Mouse (Mus musculus): ENCODE results near the gene Mcrip2. TPM values are rescaled to one million over a fixed set of nuclear protein-coding genes. Genes with fewer than 3 reads are reported as not detected.

Mcrip2 gene
- polyA plus RNA-seq, 1 experiment: 52.1 TPM

DNA sequence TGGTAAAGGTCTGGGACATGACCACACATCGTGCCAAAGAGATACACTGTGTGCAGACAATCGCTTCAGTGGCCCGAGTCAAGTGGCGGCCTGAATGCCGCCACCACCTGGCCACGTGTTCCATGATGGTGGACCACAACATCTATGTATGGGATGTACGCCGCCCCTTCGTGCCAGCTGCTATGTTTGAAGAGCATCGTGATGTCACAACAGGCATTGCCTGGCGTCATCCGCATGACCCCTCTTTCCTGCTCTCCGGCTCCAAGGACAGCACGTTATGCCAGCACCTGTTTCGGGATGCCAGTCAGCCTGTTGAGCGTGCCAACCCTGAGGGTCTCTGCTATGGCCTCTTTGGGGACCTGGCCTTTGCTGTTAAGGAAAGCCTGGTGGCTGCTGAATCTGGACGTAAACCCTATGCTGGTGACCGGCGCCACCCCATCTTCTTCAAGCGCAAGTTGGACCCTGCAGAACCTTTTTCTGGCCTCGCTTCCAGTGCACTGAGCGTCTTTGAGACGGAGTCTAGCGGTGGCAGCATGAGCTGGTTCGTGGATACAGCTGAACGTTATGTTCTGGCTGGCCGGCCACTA, 42.5 kb downstream of the Mcrip2 start:
- TF ChIP-seq CTCF (IDR thresholded peaks at IDR 0.05; ENCODE audit: borderline replicate concordance, control insufficient read depth, extremely low read depth, insufficient read depth, low read length, poor library complexity) (no peak), POLR2A (IDR thresholded peaks at IDR 0.05; ENCODE audit: control insufficient read depth, extremely low read depth, insufficient read depth, low read length, poor library complexity) (no peak)
- 98% methylated on average over 27 of the region's 27 CpGs for WGBS
- no peak overlapping the region for H3K27ac ChIP-seq (ENCODE audit: control insufficient read depth, insufficient read depth, low read length)
- H3K27me3 ChIP-seq (ENCODE audit: control insufficient read depth, insufficient read depth, low read length): no peaks in the 10 kb centered on the region; the same call in 1 of the 2 replicates
- no peak overlapping the region for H3K4me3 ChIP-seq (ENCODE audit: control insufficient read depth, insufficient read depth, low read length)
- no peak for DNase-seq
- H3K36me3 ChIP-seq (ENCODE audit: control insufficient read depth, insufficient read depth, low read length): peaks cover 4% of the 10 kb centered on the region; the same call in 1 of the 2 replicates
- H3K4me1 ChIP-seq (replicated peaks; ENCODE audit: control insufficient read depth, insufficient read depth, low read length): peaks cover 31% of the 10 kb centered on the region

GRCm38 (mm10) chr17:25825311-25825710, 43.3 kb downstream of the Mcrip2 start:
- H3K4me1 ChIP-seq (replicated peaks; ENCODE audit: control insufficient read depth, insufficient read depth, low read length): peaks cover 31% of the 10 kb centered on the region
- H3K4me3 ChIP-seq (ENCODE audit: control insufficient read depth, insufficient read depth, low read length): no peak overlapping the region

DNA sequence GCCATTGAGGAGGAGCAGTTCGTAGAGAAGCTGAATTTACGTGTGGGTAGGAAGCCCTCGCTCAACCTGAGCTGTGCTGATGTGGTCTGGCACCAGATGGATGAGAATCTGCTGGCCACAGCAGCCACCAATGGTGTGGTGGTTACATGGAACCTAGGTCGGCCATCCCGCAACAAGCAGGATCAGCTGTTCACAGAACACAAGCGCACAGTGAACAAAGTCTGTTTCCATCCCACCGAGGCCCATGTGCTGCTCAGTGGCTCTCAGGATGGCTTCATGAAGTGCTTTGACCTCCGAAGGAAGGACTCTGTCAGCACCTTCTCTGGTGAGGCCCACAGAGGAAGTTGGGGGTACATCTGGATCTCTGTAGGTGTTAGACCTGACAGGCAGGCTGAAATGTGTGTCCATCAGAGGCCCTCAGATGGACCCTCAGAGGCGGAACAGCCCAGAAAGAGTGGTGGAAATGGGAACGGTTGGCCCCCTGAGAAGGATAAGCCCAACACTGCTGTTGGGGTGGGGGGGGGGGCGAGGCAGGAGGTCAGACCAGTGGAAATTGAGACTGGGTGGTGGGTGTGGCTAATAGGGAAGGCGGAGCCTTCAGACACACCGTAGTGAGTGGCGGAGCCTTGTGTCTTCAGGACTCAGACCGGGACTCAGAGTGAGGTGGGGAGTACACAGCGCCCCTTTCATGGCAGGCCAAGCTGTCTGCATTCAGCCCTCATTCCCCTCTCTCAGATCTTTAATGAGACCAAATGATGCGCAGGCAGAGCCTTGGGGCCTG, 44.0 kb downstream of the Mcrip2 start:
- WGBS: 82% methylated on average over 17 of the region's 17 CpGs
- Histone ChIP-seq H3K27ac (ENCODE audit: control insufficient read depth, insufficient read depth, low read length) (no peak overlapping the region), H3K4me1 (replicated peaks; ENCODE audit: control insufficient read depth, insufficient read depth, low read length) (peaks cover 28% of the 10 kb centered on the region), H3K4me3 (ENCODE audit: control insufficient read depth, insufficient read depth, low read length) (peak overlapping the region; percentile 96), H3K36me3 (ENCODE audit: control insufficient read depth, insufficient read depth, low read length) (no peaks in the 10 kb centered on the region), H3K27me3 (ENCODE audit: control insufficient read depth, insufficient read depth, low read length) (peaks cover 3% of the 10 kb centered on the region; the same call in 1 of the 2 replicates)
- no peak for TF ChIP-seq POLR2A (IDR thresholded peaks at IDR 0.05; ENCODE audit: control insufficient read depth, extremely low read depth, insufficient read depth, low read length, poor library complexity)
- no peak for TF ChIP-seq CTCF (IDR thresholded peaks at IDR 0.05; ENCODE audit: borderline replicate concordance, control insufficient read depth, extremely low read depth, insufficient read depth, low read length, poor library complexity)
- DNase-seq: no peak

More at GRCm38 (mm10) chr17:25825311-25825710, 43.3 kb downstream of the Mcrip2 start:
- no peaks in the 10 kb centered on the region; the same call in 1 of the 2 replicates for H3K27me3 ChIP-seq (ENCODE audit: control insufficient read depth, insufficient read depth, low read length)
- no peak for DNase-seq
- WGBS: 97% methylated on average over 6 of the region's 6 CpGs
- no peaks in the 10 kb centered on the region for H3K36me3 ChIP-seq (ENCODE audit: control insufficient read depth, insufficient read depth, low read length)
- TF ChIP-seq POLR2A (IDR thresholded peaks at IDR 0.05; ENCODE audit: control insufficient read depth, extremely low read depth, insufficient read depth, low read length, poor library complexity): no peak
- TF ChIP-seq CTCF (IDR thresholded peaks at IDR 0.05; ENCODE audit: borderline replicate concordance, control insufficient read depth, extremely low read depth, insufficient read depth, low read length, poor library complexity): no peak
- no peak overlapping the region for H3K27ac ChIP-seq (ENCODE audit: control insufficient read depth, insufficient read depth, low read length)

- H3K27ac ChIP-seq (ENCODE audit: control insufficient read depth, insufficient read depth, low read length): peak within 1 kb of the TSS; percentile 50; the same call in 1 of the 2 replicates
- DNase-seq: peak; percentile 80
- WGBS: under 1% methylated on average over 18 of the region's 18 CpGs
- H3K4me3 ChIP-seq (ENCODE audit: control insufficient read depth, insufficient read depth, low read length): peak within 1 kb of the TSS; percentile 96
- H3K36me3 ChIP-seq (ENCODE audit: control insufficient read depth, insufficient read depth, low read length): no peaks in the 10 kb centered on the region
- H3K4me1 ChIP-seq (replicated peaks; ENCODE audit: control insufficient read depth, insufficient read depth, low read length): peaks cover 20% of the 10 kb centered on the region
- peaks cover 9% of the 10 kb centered on the region; the same call in 1 of the 2 replicates for H3K27me3 ChIP-seq (ENCODE audit: control insufficient read depth, insufficient read depth, low read length)
- TF ChIP-seq POLR2A (IDR thresholded peaks at IDR 0.05; ENCODE audit: control insufficient read depth, extremely low read depth, insufficient read depth, low read length, poor library complexity) (no peak; the same call in 1 of the 2 replicates), CTCF (IDR thresholded peaks at IDR 0.05; ENCODE audit: borderline replicate concordance, control insufficient read depth, extremely low read depth, insufficient read depth, low read length, poor library complexity) (no peak)
These were observed 45.1 kb downstream of the Mcrip2 start, which contains the start of gene Wdr24 for GRCm38 (mm10) chr17:25823452-25823851. Gene Wdr24, plus strand, starts transcription at chr17:25823627.

DNA sequence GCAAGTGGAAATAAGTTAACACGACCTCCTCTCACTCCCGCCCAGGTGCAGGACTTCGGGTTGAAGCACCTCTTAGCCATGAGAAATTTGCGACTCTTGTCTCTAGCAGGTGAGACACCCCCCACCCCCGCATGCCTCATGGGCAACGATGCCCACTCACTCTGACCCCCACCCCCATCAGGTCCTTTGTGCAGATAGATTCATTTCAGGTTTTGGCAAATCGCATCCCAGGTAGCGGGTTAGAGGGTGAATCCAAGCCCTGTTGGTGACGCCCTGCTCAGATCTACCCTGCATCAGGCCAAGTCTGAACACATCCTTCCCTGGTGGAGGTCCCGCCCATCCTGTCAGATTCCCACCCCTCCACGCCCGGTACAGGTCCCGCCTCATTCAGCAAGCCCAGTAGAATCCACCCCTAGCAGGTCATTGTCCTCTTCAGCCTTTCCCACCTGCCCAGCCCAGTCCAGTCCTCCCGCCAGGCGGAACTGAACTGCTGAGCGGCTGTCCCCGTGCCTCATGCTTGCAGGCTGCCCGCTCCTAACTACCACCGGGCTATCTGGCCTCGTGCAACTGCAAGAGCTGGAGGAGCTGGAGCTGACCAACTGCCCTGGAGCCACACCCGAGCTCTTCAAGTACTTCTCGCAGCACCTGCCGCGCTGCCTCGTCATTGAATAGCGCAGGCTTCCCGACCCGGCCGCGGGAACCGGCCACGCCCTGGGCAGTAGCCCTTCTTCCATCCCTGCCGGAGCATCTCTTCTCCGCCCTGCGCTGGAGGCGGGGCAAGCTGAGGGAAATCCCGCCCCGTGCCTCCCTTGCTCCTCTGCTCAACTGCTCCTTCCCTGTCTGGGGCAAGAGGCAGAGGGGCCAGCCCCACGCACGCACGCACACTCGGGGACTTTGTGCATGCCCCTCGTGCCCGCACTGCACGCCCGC, 49.4 kb downstream of the Mcrip2 start:
- DNase-seq: no peak
- WGBS: 13% methylated on average over 46 of the region's 46 CpGs

More for the DNA sequence above, 49.4 kb downstream of the Mcrip2 start:
- Histone ChIP-seq H3K36me3 (ENCODE audit: control insufficient read depth, insufficient read depth, low read length) (no peaks in the 10 kb centered on the region), H3K4me1 (replicated peaks; ENCODE audit: control insufficient read depth, insufficient read depth, low read length) (peaks cover 9% of the 10 kb centered on the region), H3K27ac (ENCODE audit: control insufficient read depth, insufficient read depth, low read length) (no peak overlapping the region), H3K4me3 (ENCODE audit: control insufficient read depth, insufficient read depth, low read length) (no peak overlapping the region), H3K27me3 (ENCODE audit: control insufficient read depth, insufficient read depth, low read length) (peaks cover 9% of the 10 kb centered on the region; the same call in 1 of the 2 replicates)
- TF ChIP-seq CTCF (IDR thresholded peaks at IDR 0.05; ENCODE audit: borderline replicate concordance, control insufficient read depth, extremely low read depth, insufficient read depth, low read length, poor library complexity): no peak
- TF ChIP-seq POLR2A (IDR thresholded peaks at IDR 0.05; ENCODE audit: control insufficient read depth, extremely low read depth, insufficient read depth, low read length, poor library complexity): no peak
